Mouse (Mus musculus) ES-Bruce4 (cell line): Measurements from ENCODE around the gene Tpcn1. TPM values are rescaled to one million over a fixed set of nuclear protein-coding genes. Genes with fewer than 3 reads are reported as not detected.

ENCODE experiments used
- H3K27ac ChIP-seq: 2 replicates; pipeline ENCODE4 v1.5.1; 2012; ENCODE audit warnings: low read length, inconsistent platforms; ENCODE audit not compliant: insufficient read depth
- H3K27me3 ChIP-seq: 2 replicates; pipeline ENCODE4 v1.6.1; 2012; ENCODE audit warnings: mild to moderate bottlenecking, low read length, inconsistent platforms; ENCODE audit not compliant: control insufficient read depth, poor library complexity, insufficient read depth, severe bottlenecking
- H3K36me3 ChIP-seq: 2 replicates; pipeline ENCODE4 v1.6.1; 2012; ENCODE audit warnings: inconsistent platforms, mild to moderate bottlenecking, low read length, moderate library complexity; ENCODE audit not compliant: control insufficient read depth, poor library complexity, insufficient read depth, severe bottlenecking
- H3K4me1 ChIP-seq: one replicate; pipeline ENCODE4 v1.8.1; 2011; ENCODE audit warnings: low read length; ENCODE audit not compliant: control insufficient read depth, insufficient read depth
- H3K4me3 ChIP-seq: 2 replicates; pipeline ENCODE4 v1.5.1; 2011; ENCODE audit warnings: low read depth, mild to moderate bottlenecking, low read length
- H3K9ac ChIP-seq: 2 replicates; pipeline ENCODE4 v1.6.1; 2012; ENCODE audit warnings: low read depth, mild to moderate bottlenecking, inconsistent platforms; ENCODE audit not compliant: poor library complexity, severe bottlenecking
- H3K9me3 ChIP-seq: replicated peaks from 2 replicates; pipeline ENCODE4 v1.6.1; 2012; ENCODE audit warnings: mild to moderate bottlenecking, low read length, inconsistent platforms; ENCODE audit not compliant: control insufficient read depth, poor library complexity, insufficient read depth, severe bottlenecking
- CTCF ChIP-seq: IDR thresholded peaks from one replicate; pipeline ENCODE4 v1.8.1; 2011; ENCODE audit warnings: low read depth, low read length
- EP300 ChIP-seq: IDR thresholded peaks from 2 replicates; pipeline ENCODE4 v1.6.1; 2011; ENCODE audit warnings: low read depth, low read length; ENCODE audit not compliant: insufficient read depth
- POLR2A ChIP-seq: IDR thresholded peaks from one replicate; pipeline ENCODE4 v1.8.1; 2011; ENCODE audit warnings: low read length; ENCODE audit not compliant: insufficient read depth
- polyA plus RNA-seq: library from polyadenylated mRNA; stranded (reverse); fragments of >200 nt; gene quantifications from 2 replicates; pipeline ENCODE4 v1.2.4, GENCODE M21; 2011; ENCODE audit warnings: low read depth; ENCODE audit not compliant: missing spikeins, insufficient read depth, insufficient read length

Tpcn1 gene
- polyA plus RNA-seq, 1 experiment: 13.2 TPM

DNA sequence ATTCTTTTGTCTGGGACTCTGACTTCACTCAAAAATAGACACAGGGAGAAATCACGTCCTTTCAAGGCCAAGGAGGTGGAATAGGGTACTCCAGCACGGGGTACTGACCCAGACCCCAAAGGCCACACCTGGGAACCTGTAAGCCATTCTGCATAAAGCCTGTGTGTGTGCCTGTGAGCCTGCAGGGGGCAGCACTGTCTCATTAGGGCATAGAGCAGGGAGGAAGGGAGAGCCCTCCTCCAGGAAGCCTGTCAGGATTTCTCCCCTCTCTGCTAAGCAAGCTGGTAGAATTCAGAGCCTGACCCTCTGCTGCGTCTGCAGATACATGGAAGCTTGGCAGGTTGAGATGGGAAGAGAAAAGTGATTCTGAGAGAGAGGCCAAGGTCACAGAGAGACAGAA lies 65.8 kb downstream of the Tpcn1 start:
- no peaks in the 10 kb centered on the region for H3K27me3 ChIP-seq
- peaks cover 10% of the 10 kb centered on the region for H3K4me1 ChIP-seq
- H3K9me3 ChIP-seq: no peaks in the 10 kb centered on the region
- TF ChIP-seq CTCF: peak; percentile 87
- 0 out of 2 replicates have a peak, but pooled peaks have one; percentile 38 for TF ChIP-seq EP300
- no peak for TF ChIP-seq POLR2A
- H3K36me3 ChIP-seq: no peaks in the 10 kb centered on the region
- no peak overlapping the region for H3K27ac ChIP-seq
- no peak overlapping the region for H3K9ac ChIP-seq
- H3K4me3 ChIP-seq: no peak overlapping the region

DNA sequence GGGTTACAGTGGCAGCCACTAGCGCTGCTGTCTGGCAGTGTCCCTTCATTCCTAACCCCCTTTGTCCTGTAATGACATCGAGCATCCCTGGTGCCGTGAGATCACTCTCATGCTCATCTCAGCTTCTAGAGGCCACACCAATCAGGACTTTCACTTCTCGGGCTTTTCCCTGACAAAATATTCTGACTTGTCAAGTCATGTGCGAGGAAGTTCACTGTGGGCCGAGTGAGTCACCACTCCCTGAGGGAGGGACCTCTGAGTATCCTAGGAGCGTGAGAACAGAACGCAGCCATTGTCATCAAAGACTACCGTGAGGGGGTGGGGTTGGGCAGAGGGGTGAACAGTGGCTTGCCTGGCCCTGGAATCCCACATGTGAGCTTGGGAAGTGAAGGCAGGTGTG lies 70.9 kb downstream of the Tpcn1 start:
- no peak overlapping the region; the same call in 1 of the 2 replicates for H3K27ac ChIP-seq
- no peaks in the 10 kb centered on the region for H3K36me3 ChIP-seq
- no peaks in the 10 kb centered on the region for H3K27me3 ChIP-seq
- H3K4me3 ChIP-seq: no peak overlapping the region
- H3K9ac ChIP-seq: no peak overlapping the region
- no peak for TF ChIP-seq CTCF
- 0 out of 2 replicates have a peak, but pooled peaks have one; percentile 23 for TF ChIP-seq EP300
- H3K9me3 ChIP-seq: no peaks in the 10 kb centered on the region
- H3K4me1 ChIP-seq: peaks cover 12% of the 10 kb centered on the region

DNA sequence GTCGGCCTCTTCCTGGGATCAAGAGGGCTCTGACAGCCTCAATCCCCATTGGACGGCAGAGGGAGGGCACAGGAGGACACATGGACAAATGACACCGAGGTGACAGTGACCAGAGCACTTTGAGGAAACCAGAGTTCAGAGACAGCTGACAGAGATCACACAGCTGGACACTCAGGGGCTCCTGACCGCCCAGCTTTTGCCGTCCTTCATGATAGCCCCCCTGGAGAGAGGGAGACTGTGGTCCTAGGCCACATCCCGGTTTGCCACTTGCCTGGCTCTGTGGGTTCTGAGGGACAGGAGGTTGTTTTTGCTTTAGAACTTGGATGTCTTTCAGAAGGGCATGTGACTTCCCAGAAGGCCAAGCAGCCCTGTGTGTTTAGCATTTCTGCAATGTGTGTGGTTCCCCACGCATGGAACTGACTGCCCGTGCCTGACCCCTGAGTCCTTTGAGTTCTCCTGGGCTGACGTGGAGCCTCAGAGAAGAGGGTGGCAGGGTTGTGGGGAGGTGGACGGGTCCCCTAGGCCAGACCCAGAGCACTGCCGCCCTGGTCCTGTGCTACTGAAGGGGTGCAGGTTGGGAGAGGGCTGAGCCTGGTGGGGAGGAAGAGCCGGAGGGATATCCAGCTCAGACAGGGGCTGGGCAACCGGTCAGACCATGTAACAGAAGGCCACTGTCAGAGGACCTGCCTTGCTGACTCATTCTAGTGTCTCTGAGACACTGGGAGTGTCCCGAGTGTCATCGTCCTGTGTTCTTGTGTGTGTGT lies 72.1 kb downstream of the Tpcn1 start:
- Histone ChIP-seq H3K9me3 (no peaks in the 10 kb centered on the region), H3K9ac (no peak overlapping the region), H3K27ac (no peak overlapping the region), H3K36me3 (no peaks in the 10 kb centered on the region), H3K27me3 (no peaks in the 10 kb centered on the region), H3K4me1 (peaks cover 14% of the 10 kb centered on the region), H3K4me3 (no peak overlapping the region)
- TF ChIP-seq EP300: no peak
- no peak for TF ChIP-seq POLR2A
- TF ChIP-seq CTCF: no peak

DNA sequence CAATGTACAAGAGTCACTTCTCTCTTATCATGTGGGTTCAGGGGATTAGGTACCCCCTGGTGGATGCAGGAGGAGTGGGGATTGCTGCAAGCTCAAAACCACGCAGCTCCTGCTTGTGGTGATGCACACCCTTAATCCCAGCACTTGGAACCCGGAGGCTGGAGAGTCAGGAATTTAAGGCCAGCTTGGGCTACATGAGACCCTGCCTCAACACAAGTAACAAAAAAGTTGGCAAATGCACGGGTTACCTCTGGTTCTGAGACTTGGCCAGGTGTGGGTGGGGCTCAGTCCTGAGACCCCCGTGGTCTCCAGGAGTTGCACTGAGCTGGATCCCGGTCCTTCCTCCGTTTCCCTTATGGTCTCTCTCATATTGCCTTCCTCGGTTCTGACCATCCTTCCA lies 73.0 kb downstream of the Tpcn1 start:
- H3K9ac ChIP-seq: no peak overlapping the region
- H3K27ac ChIP-seq: peak overlapping the region; percentile 57
- H3K27me3 ChIP-seq: no peaks in the 10 kb centered on the region
- H3K36me3 ChIP-seq: no peaks in the 10 kb centered on the region
- TF ChIP-seq EP300 (no peak), CTCF (no peak), POLR2A (no peak)
- no peak overlapping the region for H3K4me3 ChIP-seq
- no peaks in the 10 kb centered on the region for H3K9me3 ChIP-seq
- peaks cover 14% of the 10 kb centered on the region for H3K4me1 ChIP-seq

- TF ChIP-seq CTCF (no peak), EP300 (no peak), POLR2A (no peak)
- Histone ChIP-seq H3K4me3 (no peak overlapping the region), H3K9ac (no peak overlapping the region), H3K4me1 (peaks cover 14% of the 10 kb centered on the region), H3K27ac (peak overlapping the region; percentile 57), H3K36me3 (no peaks in the 10 kb centered on the region), H3K9me3 (no peaks in the 10 kb centered on the region), H3K27me3 (no peaks in the 10 kb centered on the region)
These were observed 73.7 kb downstream of the Tpcn1 start for GRCm38 (mm10) chr5:120514754-120515153.

DNA sequence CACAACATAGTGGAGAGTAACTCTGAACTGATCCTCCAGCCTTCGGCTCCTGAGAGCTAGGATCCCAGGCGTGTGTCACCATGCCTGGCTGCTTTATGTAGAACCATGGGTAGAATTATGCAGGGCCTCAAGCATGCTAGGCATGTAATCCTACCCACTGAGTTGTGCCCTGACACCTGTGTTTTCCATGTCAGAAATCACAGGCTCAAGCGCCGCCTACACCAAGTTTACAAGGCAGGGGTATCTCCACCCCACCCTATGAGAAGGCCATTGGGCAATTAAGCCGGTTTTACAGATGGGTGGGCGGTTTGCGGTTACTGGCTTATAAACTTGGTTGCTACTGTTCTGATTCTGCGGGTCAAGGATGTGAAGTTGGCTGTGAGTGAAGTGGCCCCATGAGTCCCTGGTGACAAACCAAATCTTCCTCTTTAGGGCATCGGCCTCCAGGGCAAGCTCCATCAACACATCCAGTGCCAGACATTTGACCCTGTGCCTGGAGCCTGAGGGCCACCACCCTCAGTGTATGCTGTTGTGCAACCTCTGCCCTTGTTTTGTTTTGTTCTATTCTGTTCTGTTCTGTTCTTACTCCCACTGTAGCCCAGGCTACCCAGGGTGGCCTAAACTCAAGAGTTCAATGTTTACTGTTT lies 74.3 kb downstream of the Tpcn1 start:
- no peak overlapping the region for H3K9ac ChIP-seq
- TF ChIP-seq POLR2A (no peak), CTCF (no peak), EP300 (no peak)
- H3K4me3 ChIP-seq: 0 out of 2 replicates have a peak overlapping the region, but pooled peaks have one; percentile 0
- H3K4me1 ChIP-seq: peaks cover 14% of the 10 kb centered on the region
- no peaks in the 10 kb centered on the region for H3K9me3 ChIP-seq
- no peaks in the 10 kb centered on the region for H3K36me3 ChIP-seq
- peak overlapping the region; percentile 57 for H3K27ac ChIP-seq
- H3K27me3 ChIP-seq: no peaks in the 10 kb centered on the region
